Mouse (Mus musculus): ENCODE data around the gene Tab2.

GRCm38 (mm10) chr10:7928996-7929395, 27.0 kb downstream of the Tab2 start:
- TF ChIP-seq CTCF (conservative IDR thresholded peaks at IDR 0.05; ENCODE audit: low read length) (no peak), NANOG (IDR thresholded peaks at IDR 0.05; ENCODE audit: borderline replicate concordance, low read length) (no peak)

All from E14TG2a.4 (cell line).